Mouse (Mus musculus) adrenal gland, adult (tissue): Measurements from ENCODE around the gene Kat7.

Experiments used
- DNase-seq, 2 experiments: peaks; one replicate each; pipeline ENCODE4 v3.0.0; 2022 to 2023; ENCODE audit warnings: low spot score in 1 of 2; ENCODE audit not compliant: inconsistent age in 2 of 2

Kat7 gene

GRCm38 (mm10) chr11:95310007-95310647, at the start of gene Kat7:
Kat7 (minus strand) TSS chr11:95310246.
- DNase-seq: peak; percentile 99

DNA sequence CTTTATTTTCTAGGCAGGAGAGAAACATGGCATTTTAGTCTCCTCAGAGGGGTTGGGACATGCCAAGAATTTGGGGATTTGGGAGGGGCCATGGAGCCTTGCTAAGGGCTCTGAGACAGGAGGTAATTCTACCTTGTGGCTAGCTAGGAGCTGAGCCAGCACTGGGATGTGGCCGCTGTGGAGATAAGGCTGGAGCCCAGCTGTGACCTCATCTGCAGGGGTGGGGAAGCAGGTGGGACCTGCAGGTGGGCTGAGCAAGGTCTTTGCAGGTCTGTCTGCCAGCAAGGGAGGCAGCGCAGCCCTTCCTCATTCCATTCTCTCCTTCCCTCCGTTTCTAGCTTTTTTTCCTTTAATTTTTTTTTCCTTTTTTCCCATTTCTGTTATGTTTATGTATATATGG, 48.2 kb upstream of the Kat7 start:
- no peak for DNase-seq

DNA sequence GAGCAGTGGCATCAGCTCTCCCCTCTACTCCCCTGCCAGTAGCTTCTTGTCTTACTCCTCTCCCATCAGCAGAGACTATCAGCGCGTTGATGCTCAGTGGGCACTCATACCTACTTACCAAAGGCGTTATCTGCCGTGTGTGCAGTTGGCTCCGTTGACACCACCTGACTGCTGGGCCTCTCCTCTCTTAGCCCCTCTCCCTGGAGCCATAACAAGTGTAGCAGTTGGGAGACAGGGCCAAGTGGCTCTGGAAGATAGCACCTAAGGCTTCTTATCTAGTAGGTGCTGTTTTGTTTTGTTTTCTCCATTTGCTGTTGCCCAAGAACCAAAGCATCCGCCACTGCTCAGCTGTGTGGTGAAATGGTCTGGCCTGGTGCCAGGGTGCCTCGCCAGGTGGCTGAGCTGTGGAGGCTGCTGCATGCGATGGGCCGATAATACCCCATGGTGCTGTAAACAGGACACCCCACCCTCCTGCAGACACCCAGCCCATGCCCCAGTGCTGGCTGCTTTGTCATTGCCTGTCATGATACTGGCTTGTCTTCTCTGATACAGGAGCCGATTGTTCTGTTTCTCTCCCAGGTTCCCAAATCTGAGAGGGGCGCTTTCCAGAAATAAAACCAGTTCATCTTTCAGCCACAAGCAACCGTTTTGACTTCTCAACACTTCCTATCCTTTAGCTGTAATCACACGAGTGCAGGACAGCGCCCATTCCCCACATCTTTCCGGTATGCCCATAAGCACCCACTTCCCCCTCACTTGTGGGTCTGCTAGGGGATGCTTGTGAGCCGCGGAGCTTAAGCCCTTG, 46.6 kb upstream of the Kat7 start:
- DNase-seq: peak; percentile 48 to 72

- no peak for DNase-seq
Measured at GRCm38 (mm10) chr11:95356039-95356438, 46.0 kb upstream of the Kat7 start.

GRCm38 (mm10) chr11:95355661-95356011, 45.6 kb upstream of the Kat7 start:
- DNase-seq: no peak

DNA sequence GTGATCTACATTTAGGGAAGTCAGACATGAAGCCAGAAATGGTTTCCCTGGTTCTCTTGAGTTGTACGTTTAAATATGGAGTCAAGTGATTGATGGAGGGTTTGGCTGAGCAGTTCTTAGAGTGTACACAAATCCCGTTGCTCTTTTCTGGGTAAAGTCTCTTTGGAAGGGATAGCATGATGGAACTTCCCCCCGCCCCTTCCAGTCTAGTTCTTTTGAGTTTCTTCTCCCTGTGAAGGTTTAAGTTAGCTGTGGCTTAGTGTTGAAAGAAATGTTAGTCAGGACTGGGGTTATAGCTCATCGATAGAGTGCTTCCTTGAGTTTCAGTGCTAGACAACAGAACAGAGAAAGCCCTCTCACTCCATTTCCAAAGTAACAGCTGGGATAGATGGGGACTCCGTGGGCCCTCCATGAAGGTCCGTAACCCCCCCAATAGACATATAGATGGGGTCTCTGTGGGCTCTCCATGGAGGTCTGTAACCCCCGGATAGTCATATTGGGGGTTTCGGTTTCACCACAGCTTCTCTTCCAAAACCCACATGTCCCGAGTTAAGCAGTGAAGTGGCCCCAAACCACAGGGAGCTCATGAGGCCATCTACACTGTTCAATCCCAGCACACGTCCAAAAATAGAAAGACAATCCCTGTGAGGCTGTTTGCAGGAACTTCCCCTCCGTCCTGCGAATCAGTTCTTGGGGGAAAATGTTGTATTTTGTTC, 45.1 kb upstream of the Kat7 start:
- DNase-seq: no peak

DNA sequence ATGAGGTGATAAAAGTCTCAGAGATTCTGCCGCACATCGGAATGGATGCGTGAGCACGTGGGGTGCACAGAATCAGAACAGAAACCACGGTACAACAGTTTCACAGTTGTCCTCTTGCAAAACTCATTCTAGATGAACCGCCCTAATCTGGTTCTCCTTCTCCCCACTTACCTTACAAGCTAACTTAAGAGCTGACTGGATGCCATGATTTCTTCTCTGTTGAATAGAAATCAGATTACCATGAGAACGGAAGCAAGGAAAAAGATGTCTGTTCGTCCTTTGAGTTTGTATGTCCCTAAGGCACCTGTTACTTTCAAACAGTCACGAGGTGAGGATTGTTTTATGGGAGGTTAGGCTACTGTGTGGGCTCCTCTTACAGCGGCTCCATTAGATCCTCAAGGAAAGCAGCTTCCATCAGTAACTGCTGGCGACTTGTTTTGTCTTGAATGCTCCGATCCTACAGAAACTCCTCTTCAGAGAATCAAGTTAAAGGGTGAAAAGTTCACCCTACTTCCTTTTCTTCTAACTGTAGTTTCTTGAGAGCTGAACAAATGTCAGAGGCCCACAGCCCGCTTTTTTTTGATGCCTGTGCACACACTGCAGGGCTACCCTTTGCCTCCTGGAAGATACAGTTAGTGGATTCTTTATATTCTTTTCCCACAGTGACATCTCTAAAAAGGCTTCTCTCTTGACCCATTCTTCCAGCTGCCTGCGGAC, 44.3 kb upstream of the Kat7 start:
- no peak for DNase-seq

- DNase-seq: no peak
Measured at GRCm38 (mm10) chr11:95353226-95353625, 43.2 kb upstream of the Kat7 start.

- DNase-seq: no peak
Measured at GRCm38 (mm10) chr11:95352686-95353085, 42.6 kb upstream of the Kat7 start.

- DNase-seq: no peak
Measured at GRCm38 (mm10) chr11:95350960-95351359, 40.9 kb upstream of the Kat7 start.

DNA sequence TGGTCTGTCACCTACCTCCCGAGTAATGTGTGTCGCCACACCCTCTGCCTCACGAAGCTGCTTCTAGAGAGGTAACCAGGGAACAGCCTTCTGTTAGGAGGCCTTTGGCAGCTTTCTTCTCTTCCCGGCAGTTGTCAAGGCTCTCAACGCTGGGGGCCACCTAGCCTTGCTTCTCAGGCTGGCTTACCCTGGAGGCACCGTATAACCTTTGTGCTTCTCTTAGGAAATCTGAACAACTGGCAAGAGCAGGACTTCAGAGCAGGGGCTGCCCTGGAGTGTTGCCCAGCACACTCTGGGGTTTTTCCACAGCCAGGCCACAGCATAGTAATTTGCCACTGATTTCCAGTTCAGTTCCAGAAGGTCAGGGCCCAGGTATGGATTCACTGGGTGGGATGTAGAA, 40.2 kb upstream of the Kat7 start:
- peak; percentile 39 to 77 for DNase-seq

- DNase-seq: no peak
Measured at GRCm38 (mm10) chr11:95344181-95344580, 34.1 kb upstream of the Kat7 start.

- no peak for DNase-seq
Measured at GRCm38 (mm10) chr11:95343180-95343579, 33.1 kb upstream of the Kat7 start.

GRCm38 (mm10) chr11:95340664-95341063, 30.6 kb upstream of the Kat7 start:
- no peak for DNase-seq

GRCm38 (mm10) chr11:95340259-95340658, 30.2 kb upstream of the Kat7 start:
- no peak for DNase-seq

- DNase-seq: no peak
Measured at GRCm38 (mm10) chr11:95339471-95340021, 29.5 kb upstream of the Kat7 start.

DNA sequence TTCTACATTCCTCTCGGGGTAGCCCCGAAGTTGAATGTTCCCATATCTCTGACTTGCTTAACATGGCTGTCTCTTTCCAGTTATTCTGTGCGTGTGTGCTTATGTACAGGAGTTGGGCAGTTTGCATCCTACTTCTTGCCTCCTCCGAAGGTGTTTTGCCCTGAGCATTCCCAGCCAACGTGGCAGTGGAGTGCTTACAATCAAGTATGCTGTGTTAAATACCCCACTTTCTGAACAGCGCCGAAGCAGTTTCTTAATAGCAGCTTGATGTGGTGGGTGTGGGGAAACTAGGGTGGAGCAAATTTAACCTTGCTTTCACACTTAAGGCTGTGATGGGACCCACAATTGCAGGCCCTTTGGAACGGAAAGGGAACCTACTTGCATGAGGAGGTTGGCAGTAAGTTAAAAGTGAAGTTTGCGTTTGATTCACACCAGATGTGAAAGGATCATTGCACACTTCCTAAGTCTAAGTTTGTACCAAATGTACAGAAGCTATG, 27.8 kb upstream of the Kat7 start:
- DNase-seq: no peak

- peak; percentile 66 to 86 for DNase-seq
Measured at GRCm38 (mm10) chr11:95337129-95337813, 27.2 kb upstream of the Kat7 start.

GRCm38 (mm10) chr11:95336568-95337128, 26.6 kb upstream of the Kat7 start, which contains the start of gene Fam117a:
Fam117a (plus strand) TSS chr11:95337018.
- DNase-seq: peak; percentile 89 to 93
